Mouse (Mus musculus) forebrain, embryonic 14.5 days (tissue): ENCODE results near the gene Myo18b. TPM values are rescaled to one million over a fixed set of nuclear protein-coding genes. Genes with fewer than 3 reads are reported as not detected.

Experiments
- ATAC-seq: fragments of 200-750 bp; cut with Nextera tagmentation; 2 replicates; pipeline ENCODE4 v1.8.0; 2017; ENCODE audit warnings: mild to moderate bottlenecking, moderate library complexity
- DNase-seq: peaks from one replicate; pipeline ENCODE4 v3.0.0-alpha.2; 2015; ENCODE audit warnings: low spot score
- H3K27ac ChIP-seq: fragments of 300-500 bp; sonication (generic); 2 replicates; pipeline ENCODE4 v1.5.1; 2014; ENCODE audit warnings: low read depth, mild to moderate bottlenecking, control low read depth, low read length, moderate library complexity
- H3K27me3 ChIP-seq: fragments of 300-500 bp; sonication (generic); replicated peaks from 2 replicates; pipeline ENCODE4 v1.6.1; 2014; ENCODE audit warnings: low read length, control low read depth, mixed read lengths; ENCODE audit not compliant: control insufficient read depth, insufficient read depth
- H3K36me3 ChIP-seq: fragments of 300-500 bp; sonication (generic); 2 replicates; pipeline ENCODE4 v1.6.1; 2014; ENCODE audit warnings: low read length, control low read depth; ENCODE audit not compliant: control insufficient read depth, insufficient read depth
- H3K4me1 ChIP-seq: fragments of 300-500 bp; sonication (generic); 2 replicates; pipeline ENCODE4 v1.6.1; 2014; ENCODE audit warnings: antibody characterized with exemption, low read length, control low read depth; ENCODE audit not compliant: control insufficient read depth, insufficient read depth
- H3K4me2 ChIP-seq: fragments of 300-500 bp; sonication (generic); 2 replicates; pipeline ENCODE4 v1.6.1; 2014; ENCODE audit warnings: mild to moderate bottlenecking, control low read depth, low read length
- H3K4me3 ChIP-seq: fragments of 300-500 bp; sonication (generic); 2 replicates; pipeline ENCODE4 v1.5.1; 2014; ENCODE audit warnings: low read depth, low read length, control low read depth
- H3K9ac ChIP-seq: fragments of 300-500 bp; sonication (generic); 2 replicates; pipeline ENCODE4 v1.6.1; 2014; ENCODE audit warnings: mild to moderate bottlenecking, low read length, control low read depth, moderate library complexity
- H3K9me3 ChIP-seq: fragments of 300-500 bp; sonication (generic); replicated peaks from 2 replicates; pipeline ENCODE4 v1.6.1; 2016; ENCODE audit warnings: low read length, control low read depth, mixed read lengths; ENCODE audit not compliant: control insufficient read depth
- WGBS: fragments of 180-500 bp; shearing (Covaris S2); extraction: QIAGEN DNeasy Blood & Tissue Kit; methylation state at CpG from one replicate; pipeline ENCODE4 v1.1.7; 2014; 5-methylcytosine and 5-hydroxymethylcytosine counted together
- polyA plus RNA-seq: library from polyadenylated mRNA; unstranded; fragments of >200 nt; fragmentation: Nextera tagmentation; extraction: Ambion mirVana; gene quantifications from 2 replicates; pipeline ENCODE4 v1.2.1, GENCODE M21; 2014

Gene Myo18b
- polyA plus RNA-seq, 1 experiment from 2014 or later = 0.60 TPM

DNA sequence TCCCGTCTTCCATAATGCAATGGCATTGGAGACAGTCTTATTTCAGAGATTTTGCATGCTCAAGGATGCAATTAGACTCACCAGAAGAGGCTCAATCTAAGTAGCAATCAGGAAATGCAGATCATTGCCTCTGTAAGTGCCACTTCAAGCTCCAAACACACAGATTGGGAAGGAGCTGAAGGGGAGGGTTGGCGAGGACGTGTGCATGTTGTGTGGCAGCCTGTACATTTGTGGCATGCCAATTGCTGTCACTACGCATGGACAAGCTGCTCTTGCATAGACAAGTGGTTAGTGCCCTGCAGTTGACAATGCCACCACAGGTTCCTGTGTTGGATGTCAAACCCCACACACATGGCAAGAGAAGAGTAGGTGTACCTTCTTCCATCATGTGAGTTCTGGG, 88.5 kb downstream of the Myo18b start:
- H3K27ac ChIP-seq = no peak overlapping the region
- H3K9ac ChIP-seq = no peak overlapping the region
- H3K4me1 ChIP-seq = no peaks in the 10 kb centered on the region
- 84% methylated on average over 4 of the region's 4 CpGs for WGBS
- H3K9me3 ChIP-seq = no peaks in the 10 kb centered on the region
- H3K36me3 ChIP-seq = no peaks in the 10 kb centered on the region
- H3K4me3 ChIP-seq = no peak overlapping the region
- H3K4me2 ChIP-seq = no peak overlapping the region
- H3K27me3 ChIP-seq = no peaks in the 10 kb centered on the region
- ATAC-seq = no peak
- DNase-seq = peak; percentile 20

DNA sequence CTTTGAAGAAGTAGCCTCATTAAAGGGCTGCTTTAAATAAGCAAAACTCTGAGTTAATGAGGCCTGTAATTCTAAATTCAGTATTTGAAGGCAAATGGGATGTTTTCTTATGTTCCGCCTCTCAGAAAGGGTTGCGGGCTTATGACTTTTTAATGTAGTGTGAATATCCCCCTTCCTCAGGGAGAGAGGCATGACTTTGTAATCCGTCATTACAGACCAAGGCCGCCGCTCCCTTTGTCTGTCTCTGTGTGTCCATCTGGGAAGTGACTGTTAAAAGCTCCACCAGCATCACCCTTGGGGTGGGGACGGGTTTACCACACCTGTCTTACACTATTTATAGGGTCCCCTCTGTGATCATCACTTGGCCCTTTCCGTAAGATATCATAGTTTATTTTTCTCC, 100.1 kb downstream of the Myo18b start:
- DNase-seq = no peak
- no peaks in the 10 kb centered on the region for H3K4me1 ChIP-seq
- H3K9ac ChIP-seq = no peak overlapping the region
- no peak overlapping the region for H3K27ac ChIP-seq
- no peaks in the 10 kb centered on the region for H3K36me3 ChIP-seq
- H3K4me3 ChIP-seq = no peak overlapping the region
- WGBS = 50% methylated on average over 7 of the region's 7 CpGs
- ATAC-seq = no peak
- no peaks in the 10 kb centered on the region for H3K27me3 ChIP-seq
- H3K9me3 ChIP-seq = no peaks in the 10 kb centered on the region
- no peak overlapping the region for H3K4me2 ChIP-seq

DNA sequence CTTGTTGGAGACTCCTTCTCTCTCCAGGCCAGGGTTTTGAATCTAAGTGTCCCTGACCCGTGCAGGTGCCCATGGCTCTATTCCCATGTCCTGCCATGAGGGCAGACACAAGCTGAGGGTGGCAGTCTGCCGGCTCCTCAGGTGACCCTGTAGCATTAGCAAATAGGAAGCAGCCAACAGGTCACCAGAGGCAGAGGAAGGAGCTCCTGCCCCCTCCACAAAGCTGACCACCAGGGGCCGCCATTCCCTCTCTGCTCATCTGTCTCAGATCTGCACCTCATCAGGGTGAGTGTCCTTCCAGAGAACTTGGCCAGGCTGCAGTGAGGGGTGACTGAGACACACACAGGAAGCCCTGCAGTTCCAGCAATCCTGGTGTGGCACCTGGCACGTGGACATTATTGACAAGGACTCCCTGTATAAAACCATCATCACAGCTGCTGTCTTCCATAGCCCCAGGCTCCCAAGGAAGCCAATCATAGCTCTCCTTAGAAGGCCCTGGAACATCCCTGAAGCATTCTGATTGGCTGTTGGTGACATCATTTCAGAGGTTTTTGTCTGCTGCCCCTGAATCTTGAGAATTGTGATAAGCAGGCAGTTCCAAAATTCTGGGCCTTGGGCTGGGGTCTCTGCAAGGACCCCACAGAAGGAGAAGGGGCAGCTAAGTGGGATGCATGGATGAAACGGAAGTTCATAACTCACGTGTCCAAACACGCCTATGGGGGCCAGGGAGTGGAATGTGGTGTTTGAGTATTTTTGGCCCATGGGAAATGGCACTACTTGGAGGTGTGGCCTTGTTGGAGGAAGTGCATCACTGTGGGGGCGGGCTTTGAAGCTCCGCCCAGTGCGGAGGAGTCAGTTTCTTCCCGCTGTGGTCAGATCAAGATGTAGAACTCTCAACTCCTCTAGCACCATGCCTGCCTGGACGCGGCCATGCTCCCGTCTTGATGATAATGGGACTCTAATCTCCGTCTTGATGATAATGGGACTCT, 104.1 kb downstream of the Myo18b start:
- ATAC-seq (no peak), DNase-seq (no peak)
- Histone ChIP-seq H3K9me3 (no peaks in the 10 kb centered on the region), H3K27me3 (no peaks in the 10 kb centered on the region), H3K9ac (no peak overlapping the region), H3K4me1 (no peaks in the 10 kb centered on the region), H3K27ac (no peak overlapping the region), H3K36me3 (no peaks in the 10 kb centered on the region), H3K4me2 (no peak overlapping the region), H3K4me3 (no peak overlapping the region)
- whole genome bisulfite sequencing = 79% methylated on average over 15 of the region's 15 CpGs

DNA sequence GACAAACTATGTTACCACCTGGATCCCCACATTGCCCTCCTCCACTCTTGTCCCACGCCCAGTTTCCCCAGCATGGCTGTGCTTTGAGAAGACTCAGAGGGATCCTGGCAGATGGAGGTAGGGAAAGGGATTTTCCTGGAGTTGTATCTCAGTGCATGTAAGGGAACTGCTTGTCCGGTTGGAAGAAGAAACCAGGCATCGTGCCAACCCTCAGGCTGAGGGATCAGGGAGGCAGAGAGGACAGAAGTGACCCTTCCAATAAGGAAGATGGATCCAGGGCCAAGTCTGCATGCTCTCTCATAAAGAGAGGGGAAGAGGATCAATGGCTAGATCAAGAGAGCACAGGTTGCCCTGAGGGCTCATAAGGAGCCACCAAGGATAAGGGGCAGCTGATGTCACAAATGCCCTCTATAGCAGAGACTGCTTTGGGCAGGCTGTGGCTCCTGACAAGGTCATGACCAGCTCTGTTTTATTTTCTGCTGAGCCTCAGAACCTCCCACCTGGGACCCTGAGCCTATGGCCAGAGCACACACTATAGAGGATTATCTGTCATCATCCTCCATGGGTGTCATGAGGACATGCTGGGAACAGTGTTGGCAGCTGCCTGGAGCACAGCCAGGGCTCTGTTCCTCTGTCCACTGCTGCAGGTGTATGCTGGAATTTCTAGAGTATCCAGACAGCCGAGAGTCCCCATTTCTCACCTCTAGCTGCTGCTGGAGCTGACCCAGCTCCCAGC, 105.6 kb downstream of the Myo18b start:
- H3K36me3 ChIP-seq = no peaks in the 10 kb centered on the region
- H3K4me2 ChIP-seq = no peak overlapping the region
- DNase-seq (no peak), ATAC-seq (no peak)
- H3K9me3 ChIP-seq = no peaks in the 10 kb centered on the region
- 75% methylated on average over 4 of the region's 4 CpGs for WGBS
- H3K27ac ChIP-seq = no peak overlapping the region
- H3K4me3 ChIP-seq = no peak overlapping the region
- H3K9ac ChIP-seq = no peak overlapping the region
- H3K4me1 ChIP-seq = no peaks in the 10 kb centered on the region
- no peaks in the 10 kb centered on the region for H3K27me3 ChIP-seq

DNA sequence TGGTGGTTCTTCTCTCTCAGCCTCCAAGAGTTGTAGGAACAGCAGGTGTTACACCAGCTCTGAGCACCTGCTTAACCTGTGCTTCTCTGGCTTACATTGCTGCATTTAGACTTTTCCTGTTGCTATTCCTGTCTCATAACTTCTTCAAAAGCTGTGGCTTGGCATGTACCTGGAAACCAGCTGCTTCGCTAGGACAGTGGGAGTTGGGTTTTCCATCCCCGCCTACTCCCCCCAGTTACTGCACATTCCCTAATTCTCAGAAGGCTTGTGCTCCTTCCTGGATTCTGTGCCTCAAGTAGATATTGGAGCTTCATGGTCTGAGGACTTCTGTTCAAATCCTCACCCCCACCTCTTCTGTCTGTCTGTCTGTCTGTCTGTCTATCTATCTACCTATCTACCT, 107.7 kb downstream of the Myo18b start:
- WGBS = 91% methylated on average over 2 of the region's 2 CpGs
- H3K9ac ChIP-seq = no peak overlapping the region
- no peaks in the 10 kb centered on the region for H3K4me1 ChIP-seq
- ATAC-seq (no peak), DNase-seq (no peak)
- no peaks in the 10 kb centered on the region for H3K36me3 ChIP-seq
- no peaks in the 10 kb centered on the region for H3K27me3 ChIP-seq
- no peak overlapping the region for H3K27ac ChIP-seq
- no peak overlapping the region for H3K4me3 ChIP-seq
- no peak overlapping the region for H3K4me2 ChIP-seq
- no peaks in the 10 kb centered on the region for H3K9me3 ChIP-seq

DNA sequence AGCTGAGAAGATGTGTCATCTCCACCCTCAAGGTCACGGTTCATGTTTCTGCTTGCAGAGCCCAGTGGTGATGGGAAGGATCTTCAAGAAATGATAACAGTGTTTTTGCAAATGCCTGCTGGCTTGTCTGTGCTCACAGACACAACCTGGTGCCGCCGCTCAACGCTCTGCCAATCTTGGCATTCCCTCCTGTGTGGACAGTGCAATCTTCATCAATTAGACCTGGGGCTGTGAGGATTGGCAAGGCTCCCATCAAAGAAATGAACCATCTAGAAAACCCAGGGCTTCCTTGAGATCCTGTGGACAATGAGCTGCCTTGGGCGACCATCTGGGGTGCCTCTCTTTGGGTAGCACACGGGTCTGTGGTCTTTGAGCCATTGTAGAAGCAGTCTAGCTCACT, 109.4 kb downstream of the Myo18b start:
- WGBS = 89% methylated on average over 6 of the region's 6 CpGs
- H3K4me1 ChIP-seq = no peaks in the 10 kb centered on the region
- no peak overlapping the region for H3K9ac ChIP-seq
- no peak overlapping the region for H3K4me2 ChIP-seq
- no peak overlapping the region for H3K4me3 ChIP-seq
- no peak overlapping the region for H3K27ac ChIP-seq
- H3K9me3 ChIP-seq = no peaks in the 10 kb centered on the region
- ATAC-seq (no peak), DNase-seq (no peak)
- H3K27me3 ChIP-seq = no peaks in the 10 kb centered on the region
- no peaks in the 10 kb centered on the region for H3K36me3 ChIP-seq

DNA sequence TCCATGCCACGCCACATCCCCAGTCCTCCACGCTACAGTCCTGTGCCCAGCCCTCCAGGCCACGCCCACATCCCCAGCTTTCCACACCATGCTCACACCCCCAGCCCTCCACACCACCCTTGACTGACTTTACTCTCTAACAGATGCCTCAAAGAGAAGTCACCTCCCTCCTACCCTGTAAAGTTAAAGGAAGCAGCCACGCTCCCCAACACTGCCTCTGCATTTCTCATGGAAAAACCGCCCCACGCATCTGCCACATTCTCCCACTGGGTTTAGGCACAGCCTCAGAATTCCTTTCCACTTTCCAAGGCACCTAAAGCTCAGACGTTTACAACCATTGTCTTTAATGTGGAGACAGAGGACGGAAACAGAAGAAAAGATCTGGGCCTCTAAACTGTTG, 110.1 kb downstream of the Myo18b start:
- WGBS = 76% methylated on average over 8 of the region's 8 CpGs
- H3K9me3 ChIP-seq = no peaks in the 10 kb centered on the region
- no peak overlapping the region for H3K9ac ChIP-seq
- DNase-seq (no peak), ATAC-seq (no peak)
- H3K4me2 ChIP-seq = no peak overlapping the region
- no peaks in the 10 kb centered on the region for H3K4me1 ChIP-seq
- H3K36me3 ChIP-seq = no peaks in the 10 kb centered on the region
- no peak overlapping the region for H3K4me3 ChIP-seq
- H3K27me3 ChIP-seq = no peaks in the 10 kb centered on the region
- H3K27ac ChIP-seq = no peak overlapping the region

DNA sequence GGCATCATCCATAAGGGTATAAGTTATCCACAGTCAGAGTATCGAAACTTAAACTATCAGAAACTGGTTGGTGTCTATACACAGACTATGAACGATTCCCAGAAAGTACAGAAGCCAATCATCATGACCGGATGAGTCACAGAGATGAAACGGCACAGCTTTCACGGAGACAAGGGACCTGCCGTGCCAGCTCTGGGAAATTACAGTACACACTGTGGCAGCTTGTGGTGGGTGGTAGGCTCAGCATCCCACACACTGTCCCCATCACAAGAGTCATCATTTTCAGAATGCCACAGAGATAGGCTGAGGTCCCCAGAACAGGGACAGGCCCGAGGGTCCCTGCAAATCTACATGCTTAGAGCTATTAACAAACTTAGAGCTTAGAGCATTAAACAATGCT, 114.4 kb downstream of the Myo18b start:
- Histone ChIP-seq H3K9ac (no peak overlapping the region), H3K4me2 (no peak overlapping the region), H3K4me1 (no peaks in the 10 kb centered on the region; the same call in 1 of the 2 replicates), H3K27me3 (no peaks in the 10 kb centered on the region), H3K36me3 (no peaks in the 10 kb centered on the region), H3K9me3 (no peaks in the 10 kb centered on the region), H3K4me3 (no peak overlapping the region), H3K27ac (no peak overlapping the region)
- DNase-seq (no peak), ATAC-seq (no peak)
- 86% methylated on average over 7 of the region's 7 CpGs for WGBS

DNA sequence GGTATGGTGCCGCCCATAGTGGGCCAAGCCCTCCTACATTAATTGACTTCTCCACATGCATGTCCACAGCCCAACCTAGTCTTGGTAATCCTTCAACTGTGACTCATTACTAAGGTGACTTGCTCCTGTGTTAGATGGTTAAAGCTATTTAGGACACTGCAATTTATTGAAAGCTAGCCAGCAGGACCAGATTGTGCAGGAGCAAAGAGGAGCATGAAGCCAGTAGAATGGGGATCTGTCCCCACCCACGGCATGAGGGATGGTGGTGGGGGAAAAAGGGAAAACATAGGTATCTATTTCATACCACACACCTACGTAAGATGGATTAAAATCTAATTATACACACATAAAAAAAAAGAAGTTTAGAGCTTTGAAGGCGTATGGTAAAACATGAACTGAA, 114.9 kb downstream of the Myo18b start:
- no peak overlapping the region for H3K4me2 ChIP-seq
- H3K27me3 ChIP-seq = no peaks in the 10 kb centered on the region
- H3K4me1 ChIP-seq = no peaks in the 10 kb centered on the region; the same call in 1 of the 2 replicates
- H3K9ac ChIP-seq = no peak overlapping the region
- ATAC-seq (no peak), DNase-seq (no peak)
- WGBS = 88% methylated on average over 4 of the region's 4 CpGs
- no peak overlapping the region for H3K4me3 ChIP-seq
- H3K27ac ChIP-seq = no peak overlapping the region
- H3K9me3 ChIP-seq = no peaks in the 10 kb centered on the region
- H3K36me3 ChIP-seq = no peaks in the 10 kb centered on the region
